Mouse (Mus musculus) bone marrow macrophage, adult 2 months (primary cell): ENCODE measurements around the gene Olfr1366.

ENCODE experiments used
- CTCF ChIP-seq: IDR thresholded peaks from 2 replicates; pipeline ENCODE4 v1.5.1; 2012; ENCODE audit warnings: low read depth, mild to moderate bottlenecking, low read length, moderate library complexity
- POLR2A ChIP-seq: IDR thresholded peaks from 2 replicates; pipeline ENCODE4 v1.6.1; 2012; ENCODE audit warnings: mild to moderate bottlenecking, low read depth, low read length, borderline replicate concordance

GRCm38 (mm10) chr13:21550416-21551110 is 8.0 kb upstream of the Olfr1366 start:
- TF ChIP-seq POLR2A: no peak
- no peak for TF ChIP-seq CTCF
